Mouse (Mus musculus) thymus, adult 2 months (tissue): Measurements from ENCODE around the gene Spatc1l.

Experiments used
- CTCF ChIP-seq: fragments of 200-500 bp; IDR thresholded peaks from 2 replicates; pipeline ENCODE4 v1.5.1; 2012; ENCODE audit warnings: mild to moderate bottlenecking, control low read depth, low read length, moderate library complexity, borderline replicate concordance; ENCODE audit not compliant: control insufficient read depth, poor library complexity, insufficient read depth; ENCODE audit errors: extremely low read depth
- POLR2A ChIP-seq: fragments of 200-500 bp; IDR thresholded peaks from 2 replicates; pipeline ENCODE4 v1.6.1; 2012; ENCODE audit warnings: mild to moderate bottlenecking, low read length, control low read depth, moderate library complexity; ENCODE audit not compliant: control insufficient read depth, poor library complexity, insufficient read depth; ENCODE audit errors: extremely low read depth

DNA sequence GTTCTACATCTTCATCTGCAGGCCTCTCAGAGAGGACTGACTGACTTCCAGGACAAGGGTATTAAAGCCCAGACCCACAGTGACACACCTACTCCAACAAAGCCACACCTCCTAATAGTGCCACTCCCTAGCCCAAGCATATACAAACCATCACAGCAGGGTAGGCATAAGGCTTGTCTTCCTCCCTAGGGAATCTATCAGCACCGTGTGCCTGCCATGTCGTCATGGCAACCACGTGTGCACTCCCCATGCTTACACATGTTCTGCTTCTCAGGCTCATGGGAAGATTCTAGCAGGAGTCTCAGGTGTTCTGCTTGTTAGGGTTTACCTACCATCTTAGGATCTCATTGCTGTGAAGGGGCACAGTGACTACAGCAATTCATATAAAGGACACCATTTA, 10.5 kb upstream of the Spatc1l start:
- TF ChIP-seq CTCF (no peak), POLR2A (no peak)
